Mouse (Mus musculus): ENCODE measurements at regions not wholly inside any gene's neighbourhood (a gene's known extent, or its start where the extent isn't known, plus 50 kb on each side); places are given as distances from the start of the nearest gene placed in this dataset.
A peak's percentile ranks its signal among the peaks of the same experiment; 100 is the strongest.

DNA sequence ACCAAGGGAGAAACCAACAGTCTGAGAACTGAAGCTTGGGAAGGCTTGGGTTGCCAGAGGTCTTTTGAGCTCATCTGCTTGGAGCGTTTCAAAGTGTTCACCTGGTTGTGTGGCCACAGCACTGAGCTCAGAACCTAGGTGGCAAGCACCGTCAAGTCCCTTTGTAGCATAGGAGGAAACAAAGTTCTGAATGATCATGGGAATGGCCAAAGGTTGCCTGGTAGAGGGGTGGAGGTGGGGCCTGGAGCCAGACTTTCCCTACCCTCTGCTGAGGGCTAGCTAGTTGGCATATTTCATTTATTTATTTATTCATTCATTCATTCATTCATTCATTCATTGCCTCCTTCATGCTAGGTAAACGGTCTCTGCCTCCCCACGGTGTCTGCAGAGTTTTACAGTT is 134.9 kb upstream of the 1600014C23Rik start:
- no peak for DNase-seq (ENCODE audit: extremely low spot score in 1 of 2, low spot score in 1 of 2)

DNA sequence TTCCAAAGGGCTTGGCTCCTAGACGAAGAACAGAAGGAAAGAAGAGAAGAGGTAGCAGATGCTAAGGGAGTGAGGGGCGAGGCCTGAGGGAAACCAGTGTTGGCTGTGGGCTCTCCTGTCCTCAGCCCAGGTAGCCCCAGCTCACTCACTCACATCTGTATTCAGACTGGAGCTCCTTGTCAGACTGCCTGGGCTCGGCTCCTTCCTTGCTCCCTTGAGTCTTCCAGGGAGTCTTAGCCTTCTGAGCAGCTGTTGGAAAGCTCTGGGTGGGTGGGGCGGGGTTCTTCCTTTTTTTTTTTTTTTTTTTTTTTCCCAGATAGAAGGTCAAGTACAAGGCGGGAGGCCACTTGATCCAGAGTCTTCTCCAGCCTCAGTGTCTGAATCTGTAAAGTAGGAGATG is 134.1 kb upstream of the 1600014C23Rik start:
- no peak for DNase-seq (ENCODE audit: extremely low spot score in 1 of 2, low spot score in 1 of 2)

DNA sequence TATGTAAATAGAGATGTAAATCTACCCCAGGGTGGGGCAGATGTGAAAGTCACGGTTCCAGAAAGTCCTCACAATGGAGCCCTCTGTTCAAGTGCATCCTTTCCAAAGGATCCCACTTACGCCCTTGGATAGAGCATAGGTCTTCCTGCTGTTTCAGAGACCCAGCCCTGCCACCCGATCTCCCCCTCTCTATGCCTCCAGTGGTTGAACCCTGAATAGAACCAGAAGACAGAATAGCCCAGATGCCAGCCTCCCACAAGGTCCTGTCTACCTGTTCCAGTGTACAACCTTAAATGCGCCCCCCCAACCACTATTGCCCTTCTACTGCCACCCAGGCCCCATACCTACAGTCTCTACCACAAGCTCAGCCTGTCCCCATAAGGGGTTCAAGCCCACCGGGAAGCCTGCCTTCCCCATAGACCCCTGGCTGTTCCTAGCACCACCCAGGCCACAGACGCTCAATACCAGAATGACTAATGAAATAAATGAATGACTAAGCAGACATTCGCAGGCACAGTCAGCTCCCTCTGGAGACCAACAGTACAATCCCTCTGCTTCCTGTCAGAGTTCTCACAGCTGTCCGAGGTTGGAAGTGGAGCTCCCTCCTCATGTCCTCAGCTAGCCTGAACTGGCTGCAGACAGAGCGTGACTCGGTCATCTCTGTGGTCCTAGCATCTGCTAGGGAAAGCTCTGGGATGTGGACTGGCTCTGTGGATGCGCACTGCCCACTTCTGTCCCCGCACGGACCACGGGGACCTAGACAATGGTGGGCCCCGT is 133.4 kb upstream of the 1600014C23Rik start:
- no peak for DNase-seq (ENCODE audit: extremely low spot score in 1 of 2, low spot score in 1 of 2)

GRCm38 (mm10) chr17:45866346-45866745 is 132.7 kb upstream of the 1600014C23Rik start:
- DNase-seq (ENCODE audit: extremely low spot score in 1 of 2, low spot score in 1 of 2): no peak

GRCm38 (mm10) chr17:45865944-45866343 is 132.3 kb upstream of the 1600014C23Rik start:
- no peak for DNase-seq (ENCODE audit: extremely low spot score in 1 of 2, low spot score in 1 of 2)

GRCm38 (mm10) chr17:45863471-45864205 is 130.0 kb upstream of the 1600014C23Rik start:
- no peak for DNase-seq (ENCODE audit: extremely low spot score in 1 of 2, low spot score in 1 of 2)

- no peak for DNase-seq (ENCODE audit: extremely low spot score in 1 of 2, low spot score in 1 of 2)
Observed at GRCm38 (mm10) chr17:45863031-45863430, 129.4 kb upstream of the 1600014C23Rik start.

DNA sequence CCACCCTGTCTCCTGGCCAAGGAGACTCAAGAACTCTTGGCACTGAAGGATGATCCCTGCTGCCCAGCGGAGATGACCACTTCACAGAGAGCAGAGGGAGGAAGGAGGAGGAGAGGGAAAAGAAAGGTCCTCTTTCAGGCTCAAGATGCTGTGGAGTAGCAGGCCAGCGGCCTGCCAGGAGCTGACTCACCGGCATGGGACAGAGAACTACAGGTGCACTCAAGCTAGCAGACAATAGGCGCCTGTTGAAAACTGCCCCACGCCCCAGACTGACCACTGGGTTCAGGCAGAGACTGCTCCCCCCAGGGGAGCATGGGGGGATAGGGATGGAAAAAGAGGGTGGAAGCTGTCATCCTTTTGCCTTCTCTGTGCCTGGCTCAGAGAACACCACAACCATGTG is 125.8 kb upstream of the 1600014C23Rik start:
- DNase-seq (ENCODE audit: extremely low spot score in 1 of 2, low spot score in 1 of 2): no peak

DNA sequence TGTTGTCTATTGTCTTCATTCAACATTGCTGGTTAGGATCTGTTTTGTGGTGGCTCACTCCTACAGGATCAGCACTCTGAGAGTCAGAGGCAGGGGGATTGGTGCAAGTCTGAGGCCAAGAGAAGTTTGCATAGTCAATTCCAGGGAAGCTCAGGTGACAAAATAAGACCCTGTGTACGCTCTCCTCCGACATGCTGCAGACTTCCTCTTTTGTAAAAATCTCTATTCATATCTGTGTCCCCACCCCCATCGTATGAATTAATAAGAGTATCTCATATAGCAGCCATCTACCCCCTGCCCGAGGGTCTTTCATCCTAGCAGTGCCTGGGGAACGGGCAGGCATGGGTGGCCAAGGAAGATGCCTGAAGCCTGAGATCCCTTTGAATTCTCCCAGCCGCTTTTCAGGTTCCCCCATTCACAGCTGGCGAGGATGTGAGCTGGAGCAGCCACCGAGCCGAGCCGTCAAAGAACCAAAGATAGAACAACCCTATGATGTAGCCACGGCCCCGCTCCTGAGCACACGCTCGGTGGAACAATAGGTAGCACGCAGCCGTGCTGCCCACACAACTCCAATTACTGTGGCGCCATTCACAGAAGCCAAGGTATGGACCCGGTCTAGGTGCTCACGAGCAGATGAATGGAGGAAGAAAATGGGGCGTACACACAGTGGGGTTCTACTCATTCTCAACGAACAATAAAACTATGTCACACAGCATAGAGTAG is 120.4 kb upstream of the 1600014C23Rik start:
- DNase-seq (ENCODE audit: extremely low spot score in 1 of 2, low spot score in 1 of 2): no peak

DNA sequence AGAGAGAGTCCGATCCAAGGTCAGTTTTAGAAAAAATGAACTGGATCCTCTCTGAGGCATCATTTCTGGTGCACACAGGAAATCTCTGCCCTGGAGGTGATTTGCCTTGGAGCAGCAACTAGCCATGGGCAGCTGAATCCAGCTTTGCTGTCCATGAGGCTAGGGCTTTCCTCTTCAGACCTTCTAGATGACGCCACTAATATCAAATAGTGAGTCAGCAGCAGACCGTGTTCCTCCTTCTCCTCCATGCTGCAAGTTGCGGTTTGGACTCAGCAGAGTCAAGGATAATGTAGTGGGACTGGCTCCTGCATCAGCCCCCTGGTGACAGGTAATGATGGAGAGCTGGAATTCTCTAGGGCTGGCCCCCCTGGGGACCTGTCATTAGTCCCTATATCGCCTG is 118.8 kb upstream of the 1600014C23Rik start:
- DNase-seq (ENCODE audit: extremely low spot score in 1 of 2, low spot score in 1 of 2): no peak

DNA sequence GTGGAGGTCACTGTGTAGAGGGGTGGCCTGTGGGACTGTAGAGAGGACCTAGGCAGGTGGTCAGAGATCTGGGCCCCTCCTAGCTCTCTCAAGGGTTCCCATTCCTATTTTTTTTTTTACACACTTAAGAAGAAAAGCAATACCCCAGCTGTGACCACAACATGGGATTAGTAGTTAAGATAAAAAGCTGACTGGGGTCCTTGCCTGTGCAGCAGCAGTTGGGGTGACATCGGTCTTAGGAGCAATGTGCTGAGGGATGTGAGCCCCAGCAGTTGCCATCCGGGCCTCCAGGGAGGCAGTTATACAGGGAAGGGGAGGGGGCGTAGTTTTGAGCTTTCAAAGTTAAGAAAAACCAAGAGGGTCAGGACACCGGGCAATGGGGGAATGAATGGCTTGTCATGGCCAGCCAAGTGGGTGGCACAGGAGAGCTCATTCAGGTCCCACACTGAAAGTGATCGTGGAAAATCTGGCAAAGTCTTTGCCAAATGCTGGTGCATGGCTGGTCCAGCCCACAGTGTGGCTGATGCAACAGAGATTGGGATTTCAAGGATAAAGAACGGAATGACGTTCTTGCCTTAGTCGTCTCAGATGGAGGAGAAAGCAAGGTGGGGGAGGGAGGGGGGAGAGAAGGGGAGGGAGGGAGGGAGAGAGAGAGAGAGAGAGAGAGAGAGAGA is 118.2 kb upstream of the 1600014C23Rik start:
- no peak for DNase-seq (ENCODE audit: extremely low spot score in 1 of 2, low spot score in 1 of 2)

DNA sequence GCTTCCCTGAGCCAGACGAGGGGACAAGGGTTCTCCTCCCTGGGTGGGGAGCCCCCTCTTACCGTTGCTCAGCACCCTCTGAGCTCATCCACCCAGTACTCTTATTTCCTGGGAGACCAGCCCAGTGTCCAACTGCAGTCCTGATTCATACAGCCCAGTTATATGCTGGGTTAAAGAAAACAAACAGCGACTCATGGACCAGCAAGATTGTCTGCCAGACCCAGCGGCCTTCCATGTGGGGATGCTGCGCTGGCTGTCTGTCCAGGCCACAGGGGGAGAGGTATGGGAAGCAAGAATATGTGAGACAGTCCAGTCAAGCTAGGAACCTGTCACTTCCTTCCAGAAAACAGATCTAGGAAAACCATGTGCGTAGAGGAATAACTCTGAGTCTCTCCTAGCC is 117.3 kb upstream of the 1600014C23Rik start:
- DNase-seq (ENCODE audit: extremely low spot score in 1 of 2, low spot score in 1 of 2): no peak

DNA sequence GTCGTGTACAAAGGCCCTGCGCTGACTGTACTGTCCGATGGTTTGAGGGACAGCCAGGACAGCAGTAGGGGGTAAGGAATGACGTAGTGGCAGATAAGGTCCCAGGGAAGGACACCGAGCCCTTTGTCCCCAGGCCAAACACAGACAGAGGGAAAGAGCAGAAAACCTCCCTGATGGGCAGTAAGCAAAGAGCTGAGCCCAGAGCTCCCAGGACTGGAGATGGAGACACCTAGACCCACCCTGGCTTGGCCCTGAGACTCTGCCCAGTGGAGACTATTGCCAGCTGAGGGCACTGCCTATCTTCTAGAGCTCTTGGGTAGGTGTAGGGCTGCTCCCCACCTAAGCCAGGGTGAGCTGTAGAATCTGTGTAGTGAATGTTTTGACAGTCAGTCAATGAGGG is 116.5 kb upstream of the 1600014C23Rik start:
- no peak for DNase-seq (ENCODE audit: extremely low spot score in 1 of 2, low spot score in 1 of 2)

DNA sequence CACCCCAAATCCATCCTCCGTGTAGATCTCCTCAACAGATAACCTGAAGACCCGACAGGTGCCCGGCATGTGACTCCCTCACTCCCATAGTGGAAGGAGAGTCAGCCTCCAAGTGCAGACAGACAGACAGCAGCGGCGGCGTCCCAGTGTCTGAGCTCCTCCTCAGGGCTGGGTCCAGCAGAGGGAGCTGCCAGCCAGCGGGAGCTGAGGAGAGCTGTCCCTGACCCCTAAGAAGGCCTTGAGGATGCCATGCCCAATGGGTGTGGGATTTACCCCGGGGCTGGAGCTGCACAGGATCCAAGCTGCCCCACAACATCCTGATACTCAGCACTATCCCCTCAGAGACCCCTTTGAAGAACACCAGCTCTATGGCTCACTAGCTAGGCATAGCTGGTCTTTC is 115.0 kb upstream of the 1600014C23Rik start:
- DNase-seq (ENCODE audit: extremely low spot score in 1 of 2, low spot score in 1 of 2): peak in 1 of 2 experiments; percentile 18

GRCm38 (mm10) chr17:45847701-45848378 is 114.2 kb upstream of the 1600014C23Rik start:
- no peak for DNase-seq (ENCODE audit: extremely low spot score in 1 of 2, low spot score in 1 of 2)

GRCm38 (mm10) chr17:45845832-45846231 is 112.2 kb upstream of the 1600014C23Rik start:
- no peak for DNase-seq (ENCODE audit: extremely low spot score in 1 of 2, low spot score in 1 of 2)

- no peak for DNase-seq (ENCODE audit: extremely low spot score in 1 of 2, low spot score in 1 of 2)
Observed at GRCm38 (mm10) chr17:45836731-45837130, 103.1 kb upstream of the 1600014C23Rik start.

- DNase-seq (ENCODE audit: extremely low spot score in 1 of 2, low spot score in 1 of 2): no peak
Observed at GRCm38 (mm10) chr17:45836253-45836652, 102.6 kb upstream of the 1600014C23Rik start.

- no peak for DNase-seq (ENCODE audit: extremely low spot score in 1 of 2, low spot score in 1 of 2)
Observed at GRCm38 (mm10) chr17:45834518-45835071, 101.0 kb upstream of the 1600014C23Rik start.

DNA sequence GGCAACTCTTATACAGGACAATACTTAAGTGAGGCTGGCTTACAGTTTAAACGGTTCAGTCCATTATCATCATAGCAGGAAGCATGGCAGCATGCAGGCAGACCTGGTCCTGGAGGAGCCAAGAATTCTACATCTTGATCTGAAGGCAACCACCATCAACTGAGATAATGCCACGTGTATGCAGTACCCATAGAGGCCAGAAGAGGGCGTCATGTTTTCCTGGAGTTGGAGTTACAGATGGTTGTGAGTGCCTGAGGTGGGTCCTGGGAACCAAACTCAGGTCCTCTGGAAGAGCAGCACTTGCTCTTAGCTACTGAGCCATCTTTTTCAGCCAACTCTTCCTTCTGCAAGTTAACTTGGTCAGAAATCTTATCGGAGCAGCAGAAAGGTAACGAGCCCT is 96.7 kb upstream of the 1600014C23Rik start:
- DNase-seq (ENCODE audit: extremely low spot score in 1 of 2, low spot score in 1 of 2): no peak
